Comparison of ENCODE assay signal across 24 mouse cellular contexts in the genomic region with DNA sequence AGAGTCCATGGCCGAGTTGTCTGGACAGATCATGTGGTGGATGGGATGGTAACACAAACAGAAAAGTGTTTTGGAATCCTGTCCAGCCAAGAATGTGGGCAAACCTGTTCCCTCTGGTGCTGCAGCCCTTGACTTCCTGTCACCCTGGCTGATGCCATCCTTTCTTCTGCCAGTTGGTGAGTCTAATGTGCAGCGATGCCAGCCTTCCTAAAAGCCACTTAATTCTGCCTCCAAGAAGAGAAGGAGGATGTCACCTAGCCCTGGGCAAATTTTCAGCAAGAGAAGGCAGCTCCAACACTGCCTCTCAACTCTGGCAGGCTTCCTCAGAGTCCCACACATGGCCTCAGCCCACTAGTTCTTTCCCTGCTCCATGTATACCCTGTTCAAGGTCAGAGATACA. TPM values are rescaled to one million over a fixed set of nuclear protein-coding genes. Genes with fewer than 3 reads are reported as not detected.
"Had no signal": no experiment of that assay in that cellular context is flagged by ENCODE, and none has a peak within 500 bp of the region (broad histone marks: within the 10 kb centered on the region; RNA-seq: fewer than 3 reads in every experiment).

No protein-coding gene starts in this region.

- DNase-seq: kidney, adult 9 months; kidney, postnatal 36 days; layer of hippocampus, adult 9-11 months; layer of hippocampus, postnatal 36 days; lung, embryonic 14.5 days; lung, postnatal 14 days; retina, postnatal 1 day; right cerebral cortex, postnatal 4 days; spleen, adult 18-20 months; thymus, postnatal 4 days had no signal

- H3K9ac ChIP-seq: limb, embryonic 15.5 days; liver, embryonic 15.5 days; lung, embryonic 14.5 days; neural tube, embryonic 13.5 days; stomach, embryonic 15.5 days had no signal

- ATAC-seq: midbrain, embryonic 16.5 days had no signal

- H3K27me3 ChIP-seq: limb, embryonic 15.5 days; liver, embryonic 15.5 days; neural tube, embryonic 13.5 days; stomach, embryonic 15.5 days had no signal

- H3K4me1 ChIP-seq: limb, embryonic 15.5 days; neural tube, embryonic 13.5 days; stomach, embryonic 15.5 days had no signal

- H3K36me3 ChIP-seq: limb, embryonic 15.5 days; liver, embryonic 15.5 days; neural tube, embryonic 13.5 days; stomach, embryonic 15.5 days had no signal

- H3K9me3 ChIP-seq: limb, embryonic 15.5 days; liver, embryonic 15.5 days; neural tube, embryonic 13.5 days; stomach, embryonic 15.5 days had no signal

- H3K4me3 ChIP-seq: limb, embryonic 15.5 days; liver, embryonic 15.5 days; megakaryocyte, embryonic 14.5 days; neural tube, embryonic 13.5 days; stomach, embryonic 15.5 days had no signal

- H3K4me2 ChIP-seq: limb, embryonic 15.5 days; liver, embryonic 15.5 days; lung, embryonic 14.5 days; midbrain, embryonic 11.5 days; neural tube, embryonic 13.5 days; stomach, embryonic 15.5 days had no signal

- H3K27ac ChIP-seq: kidney, postnatal 0 days; limb, embryonic 15.5 days; liver, embryonic 15.5 days; macrophage; neural tube, embryonic 13.5 days; stomach, embryonic 15.5 days had no signal

RNA-seq across cellular contexts. Expression of gene Cited4, which starts 31.0 kb away (rescaled TPM):
- polyA plus RNA-seq: macrophage had no signal

RNA-seq across cellular contexts. Expression of gene Gm8439, which starts 46.8 kb away (rescaled TPM):
- total RNA-seq: layer of hippocampus, adult 18-20 months; layer of hippocampus, postnatal 36 days; left cerebral cortex, adult 8-10 months; left cerebral cortex, postnatal 25 days had no signal
- polyA plus RNA-seq: limb, embryonic 11.5 days; limb, embryonic 15.5 days; liver, embryonic 15.5 days; lung, embryonic 14.5 days; macrophage; midbrain, embryonic 11.5 days; midbrain, embryonic 16.5 days; neural tube, embryonic 13.5 days; stomach, embryonic 15.5 days; testis, adult 2 months had no signal
